8 mouse cellular contexts compared by ENCODE assay signal in the genomic region with DNA sequence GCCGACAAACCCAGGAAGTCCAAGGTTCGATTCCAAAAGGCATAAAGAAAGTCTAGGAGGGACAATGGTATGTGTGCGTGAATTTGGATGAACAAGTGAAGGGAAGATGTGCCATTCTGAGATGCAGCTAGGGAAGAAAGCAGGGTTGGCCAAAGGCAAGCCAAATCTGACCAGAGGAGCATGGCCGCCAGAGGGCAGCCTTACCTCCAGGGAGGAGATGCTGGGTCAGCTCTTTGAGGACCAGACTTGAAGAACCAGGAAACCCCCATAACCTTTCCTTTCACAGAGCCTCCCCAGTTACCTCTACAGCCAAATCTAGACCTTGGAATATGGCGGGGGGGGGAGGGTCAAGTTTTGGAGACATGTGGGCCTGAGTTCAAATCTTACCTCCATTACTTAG.
DNase-seq lines count a peak whose midpoint lies in the region; TF ChIP-seq lines count a peak whose summit lies in the region.

No protein-coding gene starts in this region.

- DNase-seq in gastrocnemius, postnatal 10 days, result peak; percentile 49
- no peak for DNase-seq in gastrocnemius, postnatal 25 days
- DNase-seq in spleen, adult 18-20 months, result peak; percentile 39 to 70
- DNase-seq in spleen, adult 12 weeks (ENCODE audit: low spot score), result no peak
- peak; percentile 60 for DNase-seq in brain, embryonic 14.5 days (ENCODE audit: low read depth)
- peak; percentile 43 for DNase-seq in induced T-regulatory cell, adult 2 months (ENCODE audit: low read depth)
- DNase-seq in lung, postnatal 25 days (ENCODE audit: low spot score), result peak; percentile 17
- peak; percentile 20 for DNase-seq in yolk sac, embryonic 10.5 days (ENCODE audit: low spot score)

- TF ChIP-seq CTCF in brain, embryonic 14.5 days (IDR thresholded peaks at IDR 0.05; ENCODE audit: borderline replicate concordance, extremely low read depth, insufficient read depth, insufficient read length), result peak; percentile 75

- no peak for TF ChIP-seq POLR2A in brain, embryonic 14.5 days (IDR thresholded peaks at IDR 0.05; ENCODE audit: borderline replicate concordance, extremely low read depth, insufficient read depth, insufficient read length, poor library complexity, severe bottlenecking)

Comparison
In these comparisons a context has a peak if more than half of its experiments do, and no peak if none do; other contexts are left out.
1. DNase-seq: peak in gastrocnemius, postnatal 10 days (single experiment), spleen, adult 18-20 months (2 of 2), brain, embryonic 14.5 days (single experiment), induced T-regulatory cell, adult 2 months (single experiment), lung, postnatal 25 days (single experiment) and yolk sac, embryonic 10.5 days (single experiment); none in gastrocnemius, postnatal 25 days (single experiment) and spleen, adult 12 weeks (single experiment).